Mouse (Mus musculus): Measurements from ENCODE around the gene Dscaml1.

GRCm38 (mm10) chr9:45405694-45406093 is 20.7 kb upstream of the Dscaml1 start:
- TF ChIP-seq CTCF (IDR thresholded peaks at IDR 0.05; ENCODE audit: low read depth) (no peak), EP300 (IDR thresholded peaks at IDR 0.05; ENCODE audit: low read depth) (no peak)
